Mouse (Mus musculus) forebrain, embryonic 16.5 days (tissue): ENCODE data around the gene Kcna2. TPM values are rescaled to one million over a fixed set of nuclear protein-coding genes. Genes with fewer than 3 reads are reported as not detected.

Experiments used
- ATAC-seq: fragments of 200-750 bp; cut with Nextera tagmentation; 2 replicates; pipeline ENCODE4 v1.8.0; 2017; ENCODE audit warnings: mild to moderate bottlenecking, moderate library complexity
- H3K27ac ChIP-seq: fragments of 300-500 bp; sonication (generic); 2 replicates; pipeline ENCODE4 v1.5.1; 2014; ENCODE audit warnings: low read length, control low read depth
- H3K27me3 ChIP-seq: fragments of 300-500 bp; sonication (generic); replicated peaks from 2 replicates; pipeline ENCODE4 v1.6.1; 2014; ENCODE audit warnings: low read length; ENCODE audit not compliant: control insufficient read depth, insufficient read depth
- H3K36me3 ChIP-seq: fragments of 300-500 bp; sonication (generic); 2 replicates; pipeline ENCODE4 v1.6.1; 2014; ENCODE audit not compliant: control insufficient read depth, insufficient read depth
- H3K4me1 ChIP-seq: fragments of 300-500 bp; sonication (generic); replicated peaks from 2 replicates; pipeline ENCODE4 v1.6.1; 2014; ENCODE audit warnings: low read length; ENCODE audit not compliant: control insufficient read depth, insufficient read depth
- H3K4me2 ChIP-seq: fragments of 300-500 bp; sonication (generic); 2 replicates; pipeline ENCODE4 v1.6.1; 2014; ENCODE audit warnings: mild to moderate bottlenecking, low read length, control low read depth
- H3K4me3 ChIP-seq: fragments of 300-500 bp; sonication (generic); replicated peaks from 2 replicates; pipeline ENCODE4 v1.5.1; 2014; ENCODE audit warnings: mild to moderate bottlenecking, low read length, control low read depth
- H3K9ac ChIP-seq: fragments of 300-500 bp; sonication (generic); replicated peaks from 2 replicates; pipeline ENCODE4 v1.6.1; 2014; ENCODE audit warnings: low read depth, low read length, control low read depth
- H3K9me3 ChIP-seq: fragments of 300-500 bp; sonication (generic); 2 replicates; pipeline ENCODE4 v1.6.1; 2016; ENCODE audit warnings: low read length; ENCODE audit not compliant: control insufficient read depth
- WGBS: fragments of 180-500 bp; shearing (Covaris S2); extraction: QIAGEN DNeasy Blood & Tissue Kit; methylation state at CpG from one replicate; pipeline ENCODE4 v1.1.7; 2014; 5-methylcytosine and 5-hydroxymethylcytosine counted together
- polyA plus RNA-seq: library from polyadenylated mRNA; unstranded; fragments of >200 nt; fragmentation: Nextera tagmentation; extraction: Ambion mirVana; gene quantifications from 2 replicates; pipeline ENCODE4 v1.2.1, GENCODE M21; 2015

Gene Kcna2
- polyA plus RNA-seq, 1 experiment from 2014 or later = 0.94 TPM

GRCm38 (mm10) chr3:107077101-107077500 lies 23.8 kb upstream of the Kcna2 start:
- Histone ChIP-seq H3K4me2 (no peak overlapping the region), H3K9ac (no peak overlapping the region), H3K4me3 (no peak overlapping the region), H3K27me3 (no peaks in the 10 kb centered on the region), H3K9me3 (no peaks in the 10 kb centered on the region), H3K4me1 (no peaks in the 10 kb centered on the region), H3K27ac (no peak overlapping the region), H3K36me3 (no peaks in the 10 kb centered on the region)
- no peak for ATAC-seq
- WGBS = 91% methylated on average over 2 of the region's 2 CpGs

DNA sequence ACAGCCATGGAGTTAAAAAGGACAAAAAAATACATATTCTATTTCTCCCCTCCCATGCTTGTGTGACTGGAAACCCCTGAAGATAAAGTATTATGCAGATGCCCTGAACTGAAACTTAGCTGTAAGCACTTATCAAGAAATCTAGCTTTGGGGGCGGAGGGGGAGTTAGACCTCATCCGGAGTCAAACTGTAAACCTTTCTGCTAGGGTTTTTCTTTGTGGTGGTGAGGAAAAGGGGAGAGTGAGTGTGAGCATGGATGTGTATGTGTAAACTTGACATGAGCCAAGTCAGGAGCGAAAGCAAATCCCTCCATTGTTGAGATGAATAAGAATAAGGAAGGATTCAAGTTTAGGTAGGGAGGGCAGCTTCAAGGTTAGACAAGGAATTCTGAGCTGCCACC lies 20.1 kb upstream of the Kcna2 start:
- Histone ChIP-seq H3K9me3 (no peaks in the 10 kb centered on the region), H3K4me1 (no peaks in the 10 kb centered on the region), H3K4me2 (no peak overlapping the region), H3K27me3 (no peaks in the 10 kb centered on the region), H3K36me3 (no peaks in the 10 kb centered on the region), H3K27ac (no peak overlapping the region), H3K4me3 (no peak overlapping the region), H3K9ac (no peak overlapping the region)
- 82% methylated on average over 3 of the region's 3 CpGs for WGBS
- ATAC-seq = no peak

GRCm38 (mm10) chr3:107081227-107081626 lies 19.7 kb upstream of the Kcna2 start:
- no peak overlapping the region for H3K4me2 ChIP-seq
- no peaks in the 10 kb centered on the region for H3K36me3 ChIP-seq
- no peaks in the 10 kb centered on the region for H3K4me1 ChIP-seq
- no peak overlapping the region for H3K9ac ChIP-seq
- no peaks in the 10 kb centered on the region for H3K9me3 ChIP-seq
- no peaks in the 10 kb centered on the region for H3K27me3 ChIP-seq
- H3K27ac ChIP-seq = no peak overlapping the region
- no peak for ATAC-seq
- H3K4me3 ChIP-seq = no peak overlapping the region
- WGBS = 25% methylated on average over 3 of the region's 3 CpGs

DNA sequence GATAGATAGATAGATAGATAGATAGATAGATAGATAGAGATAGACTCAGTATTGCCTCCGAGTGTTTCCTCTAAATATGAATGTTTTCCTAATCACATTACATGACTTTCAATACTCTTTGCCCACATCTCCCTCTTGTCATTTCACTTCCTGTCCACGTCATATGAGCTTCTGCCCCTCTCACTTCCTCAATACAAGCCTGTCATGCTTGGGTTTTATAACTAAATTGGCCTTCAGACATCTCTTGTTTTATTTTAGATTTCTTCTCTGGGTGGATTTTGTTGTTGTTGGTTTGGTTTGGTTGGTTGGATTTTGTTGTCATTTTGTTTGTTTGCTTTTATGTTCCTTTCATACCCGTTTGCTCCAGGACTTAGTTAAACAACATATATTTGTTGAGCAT lies 16.4 kb upstream of the Kcna2 start:
- Histone ChIP-seq H3K27ac (no peak overlapping the region), H3K27me3 (no peaks in the 10 kb centered on the region), H3K9ac (no peak overlapping the region), H3K4me3 (no peak overlapping the region), H3K4me2 (no peak overlapping the region), H3K36me3 (no peaks in the 10 kb centered on the region), H3K4me1 (no peaks in the 10 kb centered on the region), H3K9me3 (no peaks in the 10 kb centered on the region)
- ATAC-seq = no peak
- 87% methylated on average over 3 of the region's 3 CpGs for WGBS

- ATAC-seq = no peak
- H3K27ac ChIP-seq = no peak overlapping the region
These were observed 13.5 kb upstream of the Kcna2 start for GRCm38 (mm10) chr3:107087410-107087809.

GRCm38 (mm10) chr3:107088820-107089219 lies 12.1 kb upstream of the Kcna2 start:
- no peak overlapping the region for H3K4me2 ChIP-seq
- H3K4me1 ChIP-seq = no peaks in the 10 kb centered on the region
- 67% methylated on average over 3 of the region's 3 CpGs for WGBS
- no peaks in the 10 kb centered on the region for H3K9me3 ChIP-seq
- no peak overlapping the region for H3K9ac ChIP-seq
- H3K27me3 ChIP-seq = no peaks in the 10 kb centered on the region
- no peak overlapping the region for H3K27ac ChIP-seq
- no peaks in the 10 kb centered on the region for H3K36me3 ChIP-seq
- ATAC-seq = no peak
- H3K4me3 ChIP-seq = no peak overlapping the region

More at GRCm38 (mm10) chr3:107087410-107087809, 13.5 kb upstream of the Kcna2 start:
- no peak overlapping the region for H3K4me2 ChIP-seq
- 96% methylated on average over 4 of the region's 4 CpGs for WGBS
- H3K4me1 ChIP-seq = no peaks in the 10 kb centered on the region
- H3K4me3 ChIP-seq = no peak overlapping the region
- H3K9ac ChIP-seq = no peak overlapping the region
- no peaks in the 10 kb centered on the region for H3K27me3 ChIP-seq
- H3K36me3 ChIP-seq = no peaks in the 10 kb centered on the region
- H3K9me3 ChIP-seq = no peaks in the 10 kb centered on the region

- no peak for ATAC-seq
- Histone ChIP-seq H3K4me1 (no peaks in the 10 kb centered on the region), H3K4me2 (no peak overlapping the region), H3K36me3 (no peaks in the 10 kb centered on the region), H3K27ac (no peak overlapping the region), H3K4me3 (no peak overlapping the region), H3K27me3 (no peaks in the 10 kb centered on the region), H3K9ac (no peak overlapping the region), H3K9me3 (no peaks in the 10 kb centered on the region)
- 67% methylated on average over 3 of the region's 3 CpGs for WGBS
These were observed 11.5 kb upstream of the Kcna2 start for GRCm38 (mm10) chr3:107089475-107089874.

DNA sequence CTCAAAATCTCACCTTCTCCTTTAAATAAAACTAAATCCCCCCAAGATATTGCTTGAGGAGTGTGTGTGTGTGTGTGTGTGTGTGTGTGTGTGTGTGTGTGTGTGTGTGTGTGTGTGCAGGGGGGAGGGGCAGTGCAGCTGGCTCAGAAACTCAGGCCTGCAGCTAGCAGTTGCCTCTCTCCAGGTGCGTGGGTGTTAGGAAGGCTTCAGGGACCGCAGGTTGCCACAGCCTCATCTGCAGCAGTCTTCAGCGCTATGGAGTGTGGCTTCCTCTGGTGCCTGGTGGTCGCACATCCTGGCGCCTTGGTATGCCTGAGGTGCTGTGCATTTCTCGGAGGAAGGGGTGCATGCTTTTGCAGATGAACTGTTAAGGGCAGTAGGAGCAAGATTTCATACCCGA lies 10.9 kb upstream of the Kcna2 start:
- Histone ChIP-seq H3K27me3 (no peaks in the 10 kb centered on the region), H3K9me3 (no peaks in the 10 kb centered on the region), H3K27ac (no peak overlapping the region), H3K4me1 (no peaks in the 10 kb centered on the region), H3K36me3 (no peaks in the 10 kb centered on the region), H3K9ac (no peak overlapping the region), H3K4me2 (no peak overlapping the region), H3K4me3 (no peak overlapping the region)
- ATAC-seq = no peak
- WGBS = 72% methylated on average over 7 of the region's 7 CpGs

GRCm38 (mm10) chr3:107090403-107091150 lies 10.4 kb upstream of the Kcna2 start:
- Histone ChIP-seq H3K9me3 (no peaks in the 10 kb centered on the region), H3K36me3 (no peaks in the 10 kb centered on the region), H3K27ac (no peak overlapping the region), H3K4me3 (no peak overlapping the region), H3K4me2 (no peak overlapping the region), H3K9ac (no peak overlapping the region), H3K27me3 (no peaks in the 10 kb centered on the region), H3K4me1 (no peaks in the 10 kb centered on the region)
- ATAC-seq = no peak
- WGBS = 64% methylated on average over 11 of the region's 11 CpGs

GRCm38 (mm10) chr3:107094028-107094427 lies 6.9 kb upstream of the Kcna2 start:
- Histone ChIP-seq H3K9me3 (no peaks in the 10 kb centered on the region), H3K27me3 (no peaks in the 10 kb centered on the region), H3K36me3 (no peaks in the 10 kb centered on the region), H3K4me1 (no peaks in the 10 kb centered on the region), H3K27ac (no peak overlapping the region), H3K4me3 (no peak overlapping the region), H3K9ac (no peak overlapping the region), H3K4me2 (no peak overlapping the region)
- 1% methylated on average over 4 of the region's 4 CpGs for WGBS
- ATAC-seq = peak; percentile 78
